9 mouse cellular contexts compared by ENCODE assay signal in the genomic region with DNA sequence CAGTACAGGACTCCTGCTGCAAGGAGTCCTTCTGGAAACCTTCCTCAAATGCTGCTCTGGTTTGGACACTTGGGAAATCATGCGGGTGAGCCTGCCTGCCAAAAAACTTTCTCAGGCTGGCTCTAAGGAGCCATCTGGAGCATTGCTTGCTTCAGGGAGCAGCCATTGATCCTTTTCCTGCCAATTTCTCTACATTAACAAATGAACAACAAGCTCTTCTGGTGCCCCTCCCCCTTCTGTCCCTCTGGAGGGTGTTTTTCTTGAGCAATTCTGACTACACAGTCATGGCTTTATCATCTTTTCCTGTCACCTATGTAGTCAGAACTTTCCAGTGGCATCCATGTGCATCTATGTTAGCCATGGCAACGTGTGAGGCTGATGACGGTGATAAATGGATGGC.
DNase-seq lines count a peak whose midpoint lies in the region; ATAC-seq lines count a peak whose summit lies in the region.
"Had no signal": no experiment of that assay in that cellular context is flagged by ENCODE, and none has a peak within 500 bp of the region (broad histone marks: within the 10 kb centered on the region; RNA-seq: fewer than 3 reads in every experiment).

No protein-coding gene starts in this region.

- peak; percentile 41; the same call in 1 of the 2 replicates for ATAC-seq in lung, embryonic 16.5 days (ENCODE audit: low read depth)

- WGBS in lung, embryonic 16.5 days: 76% methylated on average over 3 of the region's 3 CpGs

- H3K36me3 ChIP-seq in lung, embryonic 16.5 days (ENCODE audit: control insufficient read depth, insufficient read depth, low read length): no peaks in the 10 kb centered on the region
- H3K36me3 ChIP-seq: kidney, embryonic 15.5 days had no signal

- H3K4me3 ChIP-seq in lung, embryonic 16.5 days (ENCODE audit: low read length): no peak overlapping the region
- H3K4me3 ChIP-seq: kidney, embryonic 15.5 days had no signal

- no peak overlapping the region for H3K4me2 ChIP-seq in lung, embryonic 16.5 days (ENCODE audit: low read depth, low read length)
- H3K4me2 ChIP-seq: kidney, embryonic 15.5 days had no signal

- H3K27ac ChIP-seq in lung, embryonic 16.5 days (ENCODE audit: low read length): no peak overlapping the region
- H3K27ac ChIP-seq: kidney, embryonic 15.5 days had no signal

- DNase-seq in heart, adult 18-20 months: peak; percentile 33 to 60
- DNase-seq in heart, postnatal 4 days: no peak
- DNase-seq in ZHBTc4 (ENCODE audit: low read depth, low spot score): peak; percentile 34
- DNase-seq in brain, embryonic 18.5 days (ENCODE audit: low read depth, low spot score): peak; percentile 69
- no peak for DNase-seq in T-cell, adult 2 months (ENCODE audit: low spot score)
- no peak for DNase-seq in spleen, adult 18-20 months
- DNase-seq: thymus, adult 18-20 months had no signal

- no peaks in the 10 kb centered on the region for H3K27me3 ChIP-seq in lung, embryonic 16.5 days (ENCODE audit: control insufficient read depth, insufficient read depth, low read depth, low read length)
- H3K27me3 ChIP-seq: kidney, embryonic 15.5 days had no signal

- no peaks in the 10 kb centered on the region for H3K9me3 ChIP-seq in lung, embryonic 16.5 days (ENCODE audit: control insufficient read depth, low read length)
- H3K9me3 ChIP-seq: kidney, embryonic 15.5 days had no signal

- no peak overlapping the region for H3K9ac ChIP-seq in lung, embryonic 16.5 days (ENCODE audit: low read length)
- H3K9ac ChIP-seq: kidney, embryonic 15.5 days had no signal

- no peaks in the 10 kb centered on the region for H3K4me1 ChIP-seq in lung, embryonic 16.5 days (replicated peaks; ENCODE audit: control insufficient read depth, insufficient read depth, low read length)
- H3K4me1 ChIP-seq: kidney, embryonic 15.5 days had no signal

Comparison
In these comparisons a context has a peak if more than half of its experiments do, and no peak if none do; other contexts are left out.
1. DNase-seq: peak in heart, adult 18-20 months (2 of 2), ZHBTc4 (single experiment) and brain, embryonic 18.5 days (single experiment); none in heart, postnatal 4 days (single experiment), T-cell, adult 2 months (single experiment) and spleen, adult 18-20 months (0 of 2).